Mouse (Mus musculus): ENCODE results near the gene Hsd11b1. TPM values are rescaled to one million over a fixed set of nuclear protein-coding genes. Genes with fewer than 3 reads are reported as not detected.

Hsd11b1 gene
- polyA plus RNA-seq, 1 experiment from 2014 or later, result not detected

- Histone ChIP-seq H3K36me3 (ENCODE audit: control insufficient read depth, insufficient read depth, low read length) (no peaks in the 10 kb centered on the region), H3K27me3 (ENCODE audit: control insufficient read depth, insufficient read depth, low read length) (no peaks in the 10 kb centered on the region), H3K4me2 (ENCODE audit: low read depth) (no peak overlapping the region), H3K27ac (ENCODE audit: low read depth, low read length) (no peak overlapping the region), H3K9me3 (ENCODE audit: control insufficient read depth, low read length) (no peaks in the 10 kb centered on the region), H3K9ac (ENCODE audit: low read length) (no peak overlapping the region), H3K4me3 (ENCODE audit: low read depth, low read length) (no peak overlapping the region), H3K4me1 (ENCODE audit: control insufficient read depth, insufficient read depth, low read length) (0 out of 2 replicates have a peak, but pooled peaks cover 2% of the 10 kb centered on the region)
- ATAC-seq (ENCODE audit: insufficient read depth, low FRiP score, low TSS enrichment) (no peak), DNase-seq (ENCODE audit: low spot score) (no peak)
- 88% methylated on average over 4 of the region's 4 CpGs for WGBS
These were observed 36.3 kb downstream of the Hsd11b1 start for GRCm38 (mm10) chr1:193227537-193227936.

- Histone ChIP-seq H3K9me3 (ENCODE audit: control insufficient read depth, low read length) (no peaks in the 10 kb centered on the region), H3K9ac (ENCODE audit: low read length) (no peak overlapping the region), H3K4me2 (ENCODE audit: low read depth) (no peak overlapping the region), H3K4me1 (ENCODE audit: control insufficient read depth, insufficient read depth, low read length) (0 out of 2 replicates have a peak, but pooled peaks cover 2% of the 10 kb centered on the region), H3K27ac (ENCODE audit: low read depth, low read length) (no peak overlapping the region), H3K27me3 (ENCODE audit: control insufficient read depth, insufficient read depth, low read length) (no peaks in the 10 kb centered on the region), H3K36me3 (ENCODE audit: control insufficient read depth, insufficient read depth, low read length) (no peaks in the 10 kb centered on the region), H3K4me3 (ENCODE audit: low read depth, low read length) (no peak overlapping the region)
- WGBS, result 60% methylated on average over 7 of the region's 7 CpGs
- ATAC-seq (ENCODE audit: insufficient read depth, low FRiP score, low TSS enrichment) (no peak), DNase-seq (ENCODE audit: low spot score) (no peak)
These were observed 37.0 kb downstream of the Hsd11b1 start for GRCm38 (mm10) chr1:193226724-193227522.

DNA sequence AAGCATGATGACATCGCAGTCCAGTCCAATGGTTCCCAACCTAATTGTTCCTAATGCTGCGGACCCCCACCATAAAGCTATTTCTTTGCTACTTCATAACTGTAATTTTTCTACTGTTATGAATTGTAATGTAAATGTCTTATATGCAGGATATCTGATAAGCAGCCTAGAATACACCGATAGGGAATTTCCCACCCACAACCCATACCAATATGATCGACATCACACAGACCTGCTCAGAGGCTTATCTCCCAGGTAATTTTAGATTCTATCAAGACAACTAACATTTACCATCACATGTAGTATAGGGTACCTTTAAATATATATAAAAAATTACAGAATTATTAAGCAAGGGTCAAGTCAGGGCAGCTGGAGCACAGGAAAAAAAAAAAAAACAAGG is 37.8 kb downstream of the Hsd11b1 start:
- H3K9me3 ChIP-seq (ENCODE audit: control insufficient read depth, low read length), result no peaks in the 10 kb centered on the region
- H3K9ac ChIP-seq (ENCODE audit: low read length), result no peak overlapping the region
- H3K4me2 ChIP-seq (ENCODE audit: low read depth), result no peak overlapping the region
- DNase-seq (ENCODE audit: low spot score) (no peak), ATAC-seq (ENCODE audit: insufficient read depth, low FRiP score, low TSS enrichment) (no peak)
- 0 out of 2 replicates have a peak, but pooled peaks cover 2% of the 10 kb centered on the region for H3K4me1 ChIP-seq (ENCODE audit: control insufficient read depth, insufficient read depth, low read length)
- no peak overlapping the region for H3K4me3 ChIP-seq (ENCODE audit: low read depth, low read length)
- H3K27ac ChIP-seq (ENCODE audit: low read depth, low read length), result no peak overlapping the region
- H3K27me3 ChIP-seq (ENCODE audit: control insufficient read depth, insufficient read depth, low read length), result no peaks in the 10 kb centered on the region
- H3K36me3 ChIP-seq (ENCODE audit: control insufficient read depth, insufficient read depth, low read length), result no peaks in the 10 kb centered on the region
- WGBS, result 95% methylated on average over 4 of the region's 4 CpGs

DNA sequence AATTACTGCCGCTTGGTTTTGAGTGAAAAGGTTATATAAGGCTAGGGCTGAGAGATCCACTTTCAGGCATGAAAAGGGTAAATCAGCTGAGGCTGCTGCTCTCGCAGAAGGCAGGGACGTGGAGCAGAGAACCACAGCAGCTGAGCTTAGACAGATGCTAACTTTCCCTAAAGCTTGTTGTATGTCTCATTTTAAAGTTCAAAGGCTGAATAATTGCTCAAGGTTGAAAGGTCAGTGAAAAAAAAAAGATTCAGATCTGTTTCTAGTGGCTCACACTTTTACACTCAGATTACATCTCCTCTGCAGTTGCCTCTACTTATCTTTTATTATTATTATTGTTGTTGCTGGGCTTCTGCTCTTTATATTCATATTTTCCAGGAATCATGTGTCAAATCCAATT is 38.3 kb downstream of the Hsd11b1 start:
- H3K4me2 ChIP-seq (ENCODE audit: low read depth), result no peak overlapping the region
- 29% methylated on average over 3 of the region's 3 CpGs for WGBS
- no peak for ATAC-seq (ENCODE audit: insufficient read depth, low FRiP score, low TSS enrichment)

DNA sequence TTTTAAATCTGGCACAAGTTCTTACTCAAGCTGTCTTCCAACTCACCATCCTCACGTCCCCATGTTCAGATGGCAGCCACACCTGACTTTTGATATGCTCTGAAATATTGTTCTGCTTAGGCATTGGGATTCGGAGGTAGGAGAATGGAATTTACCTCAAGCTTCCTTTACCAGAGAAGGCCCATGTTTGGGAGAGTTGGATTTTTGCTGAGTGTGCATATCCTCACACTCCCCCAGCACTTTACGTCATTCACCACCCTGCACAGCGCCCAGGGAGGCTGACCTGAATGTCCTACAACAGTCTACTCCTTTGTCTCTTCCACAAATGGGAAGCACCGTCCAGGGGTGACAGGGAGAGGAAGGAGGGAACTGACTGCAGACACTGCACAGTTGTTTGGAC is 43.5 kb downstream of the Hsd11b1 start:
- Histone ChIP-seq H3K4me3 (ENCODE audit: low read depth, low read length) (no peak overlapping the region), H3K9me3 (ENCODE audit: control insufficient read depth, low read length) (no peaks in the 10 kb centered on the region), H3K27ac (ENCODE audit: low read depth, low read length) (no peak overlapping the region), H3K36me3 (ENCODE audit: control insufficient read depth, insufficient read depth, low read length) (no peaks in the 10 kb centered on the region), H3K4me2 (ENCODE audit: low read depth) (no peak overlapping the region), H3K27me3 (ENCODE audit: control insufficient read depth, insufficient read depth, low read length) (no peaks in the 10 kb centered on the region), H3K9ac (ENCODE audit: low read length) (no peak overlapping the region), H3K4me1 (ENCODE audit: control insufficient read depth, insufficient read depth, low read length) (0 out of 2 replicates have a peak, but pooled peaks cover 2% of the 10 kb centered on the region)
- no peak for ATAC-seq (ENCODE audit: insufficient read depth, low FRiP score, low TSS enrichment)
- WGBS, result 70% methylated on average over 5 of the region's 5 CpGs
- DNase-seq (ENCODE audit: low spot score), result no peak

More for the DNA sequence above, 38.3 kb downstream of the Hsd11b1 start:
- DNase-seq (ENCODE audit: low spot score), result no peak
- Histone ChIP-seq H3K27ac (ENCODE audit: low read depth, low read length) (no peak overlapping the region), H3K4me1 (ENCODE audit: control insufficient read depth, insufficient read depth, low read length) (0 out of 2 replicates have a peak, but pooled peaks cover 2% of the 10 kb centered on the region), H3K9me3 (ENCODE audit: control insufficient read depth, low read length) (no peaks in the 10 kb centered on the region), H3K4me3 (ENCODE audit: low read depth, low read length) (no peak overlapping the region), H3K36me3 (ENCODE audit: control insufficient read depth, insufficient read depth, low read length) (no peaks in the 10 kb centered on the region), H3K9ac (ENCODE audit: low read length) (no peak overlapping the region), H3K27me3 (ENCODE audit: control insufficient read depth, insufficient read depth, low read length) (no peaks in the 10 kb centered on the region)

- Histone ChIP-seq H3K9me3 (ENCODE audit: control insufficient read depth, low read length) (no peaks in the 10 kb centered on the region), H3K27ac (ENCODE audit: low read depth, low read length) (no peak overlapping the region), H3K27me3 (ENCODE audit: control insufficient read depth, insufficient read depth, low read length) (no peaks in the 10 kb centered on the region), H3K4me3 (ENCODE audit: low read depth, low read length) (no peak overlapping the region), H3K4me1 (ENCODE audit: control insufficient read depth, insufficient read depth, low read length) (no peaks in the 10 kb centered on the region), H3K36me3 (ENCODE audit: control insufficient read depth, insufficient read depth, low read length) (no peaks in the 10 kb centered on the region), H3K9ac (ENCODE audit: low read length) (no peak overlapping the region), H3K4me2 (ENCODE audit: low read depth) (no peak overlapping the region)
- ATAC-seq (ENCODE audit: insufficient read depth, low FRiP score, low TSS enrichment) (no peak), DNase-seq (ENCODE audit: low spot score) (no peak)
- WGBS, result 80% methylated on average over 3 of the region's 3 CpGs
These were observed 47.9 kb downstream of the Hsd11b1 start for GRCm38 (mm10) chr1:193216000-193216399.

DNA sequence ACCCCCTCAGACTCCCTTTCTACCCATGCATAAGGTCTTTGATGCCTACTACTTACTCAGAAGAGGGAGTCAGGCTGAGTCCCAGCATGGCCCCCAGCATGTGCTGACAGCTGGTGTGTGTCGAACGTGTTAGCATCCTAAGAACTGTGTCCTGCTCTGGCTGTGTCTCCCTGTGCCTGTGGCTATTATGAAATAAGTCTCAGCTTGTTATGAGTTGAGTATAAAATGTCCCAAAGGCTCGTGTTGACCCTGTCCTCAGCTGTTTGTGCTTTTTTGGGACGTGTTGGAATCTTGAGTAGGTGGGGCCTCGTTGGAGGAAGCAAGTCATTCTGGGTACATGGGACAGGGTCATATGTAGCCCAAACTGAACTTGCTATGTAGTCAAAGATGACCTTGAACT is 49.8 kb downstream of the Hsd11b1 start:
- 88% methylated on average over 5 of the region's 5 CpGs for WGBS
- H3K27me3 ChIP-seq (ENCODE audit: control insufficient read depth, insufficient read depth, low read length), result no peaks in the 10 kb centered on the region

DNA sequence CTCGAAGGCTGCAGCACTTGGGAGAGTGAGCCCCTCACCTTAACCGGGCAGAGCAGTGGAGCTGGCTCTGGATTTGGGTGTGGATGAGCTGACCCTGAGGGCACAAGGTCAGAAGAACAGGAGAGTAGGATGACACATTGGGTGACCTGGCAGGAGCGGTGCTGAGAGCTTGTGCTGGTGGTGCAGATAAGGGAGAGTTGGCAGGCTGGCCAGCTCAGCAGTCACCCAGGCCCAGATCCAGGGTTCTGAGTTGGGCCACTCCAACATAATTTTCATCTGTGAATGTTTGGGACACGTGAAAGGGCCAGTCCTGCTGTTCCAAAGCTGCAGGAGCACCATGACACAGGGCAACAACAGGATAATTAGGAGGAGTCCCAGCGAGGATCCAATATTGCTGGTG is 52.5 kb downstream of the Hsd11b1 start:
- no peaks in the 10 kb centered on the region for H3K4me1 ChIP-seq (ENCODE audit: control insufficient read depth, insufficient read depth, low read length)
- no peak overlapping the region for H3K9ac ChIP-seq (ENCODE audit: low read length)
- H3K27ac ChIP-seq (ENCODE audit: low read depth, low read length), result no peak overlapping the region
- no peaks in the 10 kb centered on the region for H3K27me3 ChIP-seq (ENCODE audit: control insufficient read depth, insufficient read depth, low read length)
- no peak overlapping the region for H3K4me2 ChIP-seq (ENCODE audit: low read depth)
- H3K9me3 ChIP-seq (ENCODE audit: control insufficient read depth, low read length), result no peaks in the 10 kb centered on the region
- ATAC-seq (ENCODE audit: insufficient read depth, low FRiP score, low TSS enrichment) (no peak), DNase-seq (ENCODE audit: low spot score) (no peak)
- 81% methylated on average over 5 of the region's 5 CpGs for WGBS
- no peaks in the 10 kb centered on the region for H3K36me3 ChIP-seq (ENCODE audit: control insufficient read depth, insufficient read depth, low read length)
- H3K4me3 ChIP-seq (ENCODE audit: low read depth, low read length), result no peak overlapping the region

More for the DNA sequence above, 49.8 kb downstream of the Hsd11b1 start:
- H3K4me1 ChIP-seq (ENCODE audit: control insufficient read depth, insufficient read depth, low read length), result no peaks in the 10 kb centered on the region
- DNase-seq (ENCODE audit: low spot score) (no peak), ATAC-seq (ENCODE audit: insufficient read depth, low FRiP score, low TSS enrichment) (no peak)
- H3K4me2 ChIP-seq (ENCODE audit: low read depth), result no peak overlapping the region
- H3K9ac ChIP-seq (ENCODE audit: low read length), result no peak overlapping the region
- no peak overlapping the region for H3K27ac ChIP-seq (ENCODE audit: low read depth, low read length)
- H3K4me3 ChIP-seq (ENCODE audit: low read depth, low read length), result no peak overlapping the region
- H3K9me3 ChIP-seq (ENCODE audit: control insufficient read depth, low read length), result no peaks in the 10 kb centered on the region
- no peaks in the 10 kb centered on the region for H3K36me3 ChIP-seq (ENCODE audit: control insufficient read depth, insufficient read depth, low read length)

- no peaks in the 10 kb centered on the region for H3K27me3 ChIP-seq (ENCODE audit: control insufficient read depth, insufficient read depth, low read length)
- no peak overlapping the region for H3K4me3 ChIP-seq (ENCODE audit: low read depth, low read length)
- no peak overlapping the region for H3K27ac ChIP-seq (ENCODE audit: low read depth, low read length)
- ATAC-seq (ENCODE audit: insufficient read depth, low FRiP score, low TSS enrichment) (no peak), DNase-seq (ENCODE audit: low spot score) (peak; percentile 36)
- H3K36me3 ChIP-seq (ENCODE audit: control insufficient read depth, insufficient read depth, low read length), result no peaks in the 10 kb centered on the region
- no peak overlapping the region for H3K4me2 ChIP-seq (ENCODE audit: low read depth)
- H3K4me1 ChIP-seq (ENCODE audit: control insufficient read depth, insufficient read depth, low read length), result no peaks in the 10 kb centered on the region
- no peak overlapping the region for H3K9ac ChIP-seq (ENCODE audit: low read length)
- 35% methylated on average over 2 of the region's 2 CpGs for WGBS
- no peaks in the 10 kb centered on the region for H3K9me3 ChIP-seq (ENCODE audit: control insufficient read depth, low read length)
These were observed 55.7 kb downstream of the Hsd11b1 start for GRCm38 (mm10) chr1:193208178-193208577.

All from neural tube, embryonic 11.5 days (tissue).